Mouse (Mus musculus) MEL (cell line): ENCODE data around the gene Ppm1f.

Source experiments
- CTCF ChIP-seq, 3 experiments: IDR thresholded peaks in 2 of 3; conservative IDR thresholded peaks in 1 of 3; 2 replicates each; pipeline ENCODE4 v1.5.1; 2011 to 2012; ENCODE audit warnings: low read length in 3 of 3, low read depth in 2 of 3, mild to moderate bottlenecking in 2 of 3, improper control_type of control experiment in 1 of 3, inconsistent platforms in 1 of 3, mixed read lengths in 1 of 3, moderate library complexity in 1 of 3; ENCODE audit not compliant: control insufficient read depth in 1 of 3, insufficient read depth in 1 of 3, poor library complexity in 1 of 3, severe bottlenecking in 1 of 3
- ELF1 ChIP-seq: IDR thresholded peaks from 2 replicates; pipeline ENCODE4 v1.6.1; 2014; ENCODE audit warnings: low read depth, mild to moderate bottlenecking, inconsistent platforms, low read length, improper control_type of control experiment, moderate library complexity
- ETS1 ChIP-seq: IDR thresholded peaks from 2 replicates; pipeline ENCODE4 v1.6.1; 2012; ENCODE audit warnings: low read depth, mild to moderate bottlenecking, inconsistent platforms, low read length, improper control_type of control experiment, moderate library complexity
- GABPA ChIP-seq: IDR thresholded peaks from 2 replicates; pipeline ENCODE4 v1.6.1; 2012; ENCODE audit warnings: low read depth, mild to moderate bottlenecking, inconsistent platforms, low read length, improper control_type of control experiment, moderate library complexity
- JUND ChIP-seq: IDR thresholded peaks from 2 replicates; pipeline ENCODE4 v1.6.1; 2011; ENCODE audit warnings: low read depth, mild to moderate bottlenecking, improper control_type of control experiment, low read length
- MEF2A ChIP-seq: IDR thresholded peaks from 2 replicates; pipeline ENCODE4 v1.6.1; 2014; ENCODE audit warnings: low read depth, mild to moderate bottlenecking, inconsistent platforms, low read length, improper control_type of control experiment; ENCODE audit not compliant: poor library complexity, insufficient replicate concordance, severe bottlenecking; ENCODE audit errors: extremely low read depth
- MYB ChIP-seq: IDR thresholded peaks from 2 replicates; pipeline ENCODE4 v1.6.1; 2011; ENCODE audit warnings: mild to moderate bottlenecking, low read depth, low read length, improper control_type of control experiment
- NRF1 ChIP-seq: IDR thresholded peaks from 2 replicates; pipeline ENCODE4 v1.6.1; 2014; ENCODE audit warnings: low read depth, mild to moderate bottlenecking, inconsistent platforms, low read length, improper control_type of control experiment, moderate library complexity; ENCODE audit not compliant: poor library complexity, insufficient read depth, severe bottlenecking
- POLR2A ChIP-seq, 2 experiments: IDR thresholded peaks; 2 replicates each; pipeline ENCODE4 v1.6.1; 2011 to 2012; ENCODE audit warnings: low read length in 2 of 2, mild to moderate bottlenecking in 2 of 2, control low read depth in 1 of 2, improper control_type of control experiment in 1 of 2, low read depth in 1 of 2, moderate library complexity in 1 of 2; ENCODE audit not compliant: control insufficient read depth in 1 of 2, insufficient read depth in 1 of 2, poor library complexity in 1 of 2
- UBTF ChIP-seq: IDR thresholded peaks from 2 replicates; pipeline ENCODE4 v1.6.1; 2012; ENCODE audit warnings: low read depth, mild to moderate bottlenecking, inconsistent platforms, low read length, improper control_type of control experiment, moderate library complexity, borderline replicate concordance; ENCODE audit not compliant: insufficient read depth
- USF1 ChIP-seq: IDR thresholded peaks from 2 replicates; pipeline ENCODE4 v1.6.1; 2014; ENCODE audit warnings: low read depth, mild to moderate bottlenecking, inconsistent platforms, low read length, improper control_type of control experiment, moderate library complexity
- ZC3H11A ChIP-seq: IDR thresholded peaks from 2 replicates; pipeline ENCODE4 v1.6.1; 2012; ENCODE audit warnings: low read depth, mild to moderate bottlenecking, inconsistent platforms, low read length, improper control_type of control experiment
- ZNF384 ChIP-seq: IDR thresholded peaks from 2 replicates; pipeline ENCODE4 v1.6.1; 2012; ENCODE audit warnings: low read depth, mild to moderate bottlenecking, inconsistent platforms, low read length, improper control_type of control experiment

GRCm38 (mm10) chr16:16930810-16931296 lies 34.6 kb downstream of the Ppm1f start:
- TF ChIP-seq ELF1 (no peak), CTCF (IDR thresholded peaks at IDR 0.05 in 2 of 3, conservative IDR thresholded peaks at IDR 0.05 in 1 of 3; ENCODE audit: control insufficient read depth in 1 of 3, insufficient read depth in 1 of 3, low read depth in 2 of 3, low read length in 3 of 3, poor library complexity in 1 of 3, severe bottlenecking in 1 of 3) (no peak), UBTF (no peak), ZNF384 (no peak), MEF2A (no peak), ETS1 (no peak), JUND (no peak), POLR2A (IDR thresholded peaks at IDR 0.05; ENCODE audit: control insufficient read depth in 1 of 2, insufficient read depth in 1 of 2, low read depth in 1 of 2, low read length in 2 of 2, poor library complexity in 1 of 2) (no peak), NRF1 (no peak), USF1 (no peak), ZC3H11A (no peak), MYB (no peak), GABPA (no peak)
